Mouse (Mus musculus): ENCODE measurements at regions not wholly inside any gene's neighbourhood (a gene's known extent, or its start where the extent isn't known, plus 50 kb on each side); places are given as distances from the start of the nearest gene placed in this dataset.

DNA sequence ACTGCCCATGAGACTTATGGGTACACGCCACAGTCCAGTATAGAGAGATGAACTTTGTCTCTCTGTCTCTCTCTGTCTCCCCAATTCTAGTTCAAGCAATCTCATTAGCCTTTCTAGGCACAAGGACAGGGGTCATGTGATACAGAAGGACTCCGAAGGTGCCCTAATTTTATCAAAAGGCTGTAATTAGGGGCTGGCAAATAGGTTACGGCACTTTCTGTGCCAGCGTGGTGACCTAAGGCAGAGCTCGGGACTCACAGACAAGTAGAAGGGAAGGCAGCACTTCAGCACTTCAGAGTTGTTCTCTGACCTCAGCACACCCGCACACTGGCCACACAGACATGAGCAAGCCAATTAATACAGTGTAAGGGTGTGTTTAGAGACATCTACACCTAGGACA lies 119.2 kb upstream of the Haao start:
- DNase-seq (ENCODE audit: low spot score in 2 of 2), result no peak

DNA sequence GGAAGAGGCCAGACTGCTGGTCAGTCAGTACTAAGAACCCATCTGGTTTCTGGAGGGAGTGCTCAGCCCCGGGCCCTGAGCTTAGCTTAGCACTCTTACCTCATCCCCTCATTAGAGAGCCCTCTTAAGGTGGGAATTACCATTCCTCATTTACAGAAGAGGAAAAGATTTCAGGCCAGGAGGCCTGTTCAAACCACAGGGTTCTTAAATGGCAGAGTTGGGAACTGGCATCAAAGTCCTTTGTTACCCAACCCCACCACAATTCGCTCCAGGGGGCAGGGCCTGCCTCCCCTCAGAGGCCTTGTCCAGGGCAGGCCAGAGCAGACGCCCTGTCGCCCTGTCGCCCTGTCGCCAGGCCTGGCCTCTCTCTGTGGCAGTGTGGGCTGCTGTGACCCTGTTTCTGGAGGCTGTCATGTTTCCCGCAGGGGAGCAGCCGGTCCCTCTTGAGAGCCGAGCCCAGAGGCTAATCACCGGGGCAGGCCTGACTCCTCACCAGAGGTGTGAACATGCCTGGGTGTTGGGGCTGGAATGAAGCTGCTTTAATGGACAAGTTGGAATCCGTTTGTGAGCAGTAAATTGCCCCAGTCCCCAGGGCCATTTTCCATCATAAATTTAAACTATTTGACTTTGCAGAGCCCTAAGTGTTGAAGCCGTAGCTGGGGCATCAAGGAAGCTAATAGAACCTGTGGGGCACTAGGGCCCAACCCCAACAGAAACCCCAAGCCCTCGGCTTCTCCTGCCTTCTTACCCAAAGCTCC lies 116.9 kb upstream of the Haao start:
- no peak for DNase-seq (ENCODE audit: low spot score in 2 of 2)

GRCm38 (mm10) chr17:83963561-83963960 lies 115.8 kb upstream of the Haao start:
- no peak for DNase-seq (ENCODE audit: low spot score in 2 of 2)

DNA sequence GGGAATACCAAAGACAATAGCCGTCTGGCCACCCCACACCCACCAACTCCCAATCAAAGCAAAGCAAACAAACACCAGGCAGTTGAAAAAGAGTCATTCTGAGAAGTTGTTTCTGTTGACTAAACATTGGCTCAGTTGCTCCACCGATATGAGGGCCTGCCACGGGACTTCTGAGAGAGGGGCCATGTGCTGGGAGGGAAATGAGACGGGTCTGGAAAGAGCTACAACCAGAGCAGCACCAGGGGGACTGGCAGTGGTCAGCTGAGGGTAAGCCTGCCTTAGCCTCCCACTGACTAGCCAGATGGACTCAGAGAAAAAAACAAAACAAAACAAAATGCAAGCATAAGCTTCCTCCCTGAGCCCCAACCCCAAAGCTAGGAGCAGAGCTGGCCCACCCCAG lies 115.1 kb upstream of the Haao start:
- DNase-seq (ENCODE audit: low spot score in 2 of 2), result no peak

GRCm38 (mm10) chr17:83962126-83962525 lies 114.4 kb upstream of the Haao start:
- DNase-seq (ENCODE audit: low spot score in 2 of 2), result no peak

DNA sequence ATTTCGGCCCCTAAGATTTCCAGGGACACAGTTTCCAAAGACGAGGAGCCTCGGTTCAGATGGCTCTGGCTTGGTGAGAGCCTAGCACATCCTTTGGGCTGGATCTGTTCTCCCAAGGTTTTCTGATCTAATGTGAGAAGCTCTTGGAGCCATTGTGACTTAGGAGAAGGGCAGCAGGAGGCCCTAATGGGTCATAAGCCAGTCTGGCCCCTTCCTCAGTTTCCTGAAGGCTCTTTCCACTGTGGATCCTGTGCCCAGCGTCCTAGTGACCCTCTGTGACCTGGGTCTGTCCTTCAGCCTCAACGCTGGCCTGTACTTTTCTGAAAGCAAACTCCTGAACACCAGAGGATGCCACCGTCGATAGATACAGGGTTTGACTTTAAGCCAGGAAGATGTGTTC lies 113.1 kb upstream of the Haao start:
- no peak for DNase-seq (ENCODE audit: low spot score in 2 of 2)

GRCm38 (mm10) chr17:83960158-83960557 lies 112.4 kb upstream of the Haao start:
- no peak for DNase-seq (ENCODE audit: low spot score in 2 of 2)

DNA sequence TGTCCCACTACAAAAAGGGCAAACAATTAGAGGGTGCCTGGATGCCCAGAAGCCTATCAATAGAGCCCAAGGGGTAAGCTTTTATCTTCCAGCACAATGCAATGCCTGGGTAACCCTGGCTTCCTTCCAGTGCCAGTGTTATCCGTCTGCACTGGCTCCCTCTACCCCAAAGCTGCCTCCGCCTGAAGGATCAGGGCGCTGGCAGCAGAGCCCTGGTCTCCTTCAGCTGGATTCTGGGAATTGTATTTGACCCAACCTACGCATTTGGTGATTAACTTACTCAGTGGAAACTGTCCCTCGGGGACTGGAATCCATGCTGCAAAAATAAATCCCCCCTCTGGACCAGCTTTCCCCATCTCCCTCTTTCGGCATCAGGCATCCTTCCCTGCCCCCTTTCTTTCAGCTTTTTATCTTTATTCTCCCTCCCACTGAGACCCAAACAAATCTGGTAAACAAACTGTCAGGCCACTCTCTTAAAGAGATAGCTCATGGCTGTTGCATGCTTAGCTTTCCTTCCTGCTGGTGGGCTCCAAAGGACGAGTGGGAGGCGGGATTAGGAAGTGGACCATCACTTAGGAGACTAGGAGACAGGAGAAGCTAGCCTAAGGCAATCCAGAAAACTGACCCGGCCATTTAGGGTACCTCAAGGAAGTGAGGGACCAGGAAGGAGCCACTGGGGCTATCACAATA lies 111.5 kb upstream of the Haao start:
- no peak for DNase-seq (ENCODE audit: low spot score in 2 of 2)

DNA sequence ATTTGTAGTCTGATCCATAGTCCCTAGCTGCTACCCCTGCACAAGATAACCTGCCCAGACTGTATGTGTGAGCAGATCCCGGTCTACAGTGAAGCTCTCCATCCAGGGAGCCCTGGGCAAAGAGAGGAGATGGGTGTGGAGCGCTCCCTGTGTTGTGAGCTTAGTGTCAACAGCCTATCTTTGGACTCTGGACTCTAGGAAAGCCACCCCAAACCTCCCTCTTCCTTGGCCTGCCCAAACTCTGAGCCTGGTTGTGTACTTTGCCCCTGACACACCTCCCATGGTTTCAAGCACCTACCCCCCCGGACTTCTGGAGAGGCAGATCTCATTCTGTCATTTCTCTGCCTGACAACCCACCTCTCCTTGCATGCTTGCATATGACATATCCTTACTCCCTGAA lies 110.9 kb upstream of the Haao start:
- no peak for DNase-seq (ENCODE audit: low spot score in 2 of 2)

DNA sequence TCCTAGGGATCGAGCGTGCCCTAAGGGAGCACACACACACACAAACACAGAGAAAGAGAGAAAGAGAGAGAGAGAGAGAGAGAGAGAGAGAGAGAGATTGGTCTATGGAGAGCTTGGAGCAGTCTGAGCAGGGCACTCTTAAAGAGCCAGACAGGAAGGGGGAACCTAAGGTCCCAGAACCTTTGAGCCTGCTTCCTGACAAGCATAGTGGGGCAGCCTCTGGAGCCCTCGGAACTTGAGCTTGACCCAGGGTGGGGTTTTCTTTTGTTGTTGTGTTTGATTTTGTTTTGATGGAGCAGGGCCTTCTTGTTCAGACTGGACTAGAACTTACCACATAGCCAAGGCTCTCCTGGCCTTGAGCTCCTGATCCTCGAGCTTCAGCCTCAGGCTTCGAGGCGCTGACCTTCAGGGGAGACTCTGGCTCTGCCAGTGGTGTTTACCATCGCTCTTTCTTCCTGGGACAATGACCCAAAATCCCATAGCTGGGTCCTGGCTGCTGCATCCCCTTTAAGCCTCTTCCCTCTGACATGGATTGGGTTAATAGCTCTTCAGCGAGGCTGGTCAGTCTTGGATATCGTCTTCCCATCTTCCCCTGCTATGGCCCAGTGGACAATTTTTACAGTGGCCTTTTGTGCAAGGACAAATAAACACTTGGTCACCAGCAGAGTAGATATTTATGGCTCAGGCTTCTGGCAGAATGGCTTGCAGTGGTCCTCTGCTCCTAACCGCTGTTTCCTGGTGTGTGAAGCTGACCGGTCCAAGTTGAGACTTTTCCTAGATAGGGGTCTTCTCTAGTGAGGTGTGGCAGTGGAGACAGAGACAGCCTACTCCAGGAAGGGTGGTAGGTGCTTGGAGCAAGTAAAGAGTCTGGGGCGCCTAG lies 110.1 kb upstream of the Haao start:
- no peak for DNase-seq (ENCODE audit: low spot score in 2 of 2)

DNA sequence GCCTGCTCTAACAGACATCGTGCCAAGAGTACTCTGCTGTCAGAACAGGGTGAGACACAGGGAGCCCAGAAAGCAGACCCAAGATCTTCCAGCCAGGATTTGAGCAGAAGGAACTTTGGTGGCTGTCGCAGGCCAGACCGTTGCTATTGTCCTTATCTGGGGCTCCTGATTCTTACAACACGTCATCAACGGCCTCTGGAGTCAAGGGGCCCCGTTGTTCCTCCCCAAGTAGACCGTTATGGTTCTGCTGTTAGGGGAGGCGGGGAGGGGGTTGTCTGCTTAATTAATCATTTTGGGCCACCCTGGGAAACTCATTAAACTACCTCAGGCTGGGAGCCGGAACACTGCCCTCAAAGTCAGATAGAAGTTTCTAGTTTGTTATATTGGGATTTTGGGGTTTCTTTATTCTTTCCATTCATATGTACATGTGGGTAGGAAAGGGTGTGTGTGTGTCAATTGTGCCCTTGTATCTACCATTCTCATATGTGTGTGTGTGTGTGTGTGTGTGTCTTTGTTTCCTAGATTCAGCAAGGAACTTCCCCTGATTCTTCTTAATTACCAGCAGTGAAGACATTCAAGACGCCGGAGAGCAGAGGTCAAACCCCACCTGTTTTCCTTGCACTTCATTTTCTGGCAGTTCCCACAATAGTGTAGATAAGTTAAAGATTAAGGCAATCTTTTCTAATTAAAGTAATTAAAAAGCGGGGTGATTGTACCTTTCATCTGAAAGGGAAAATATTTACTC lies 109.2 kb upstream of the Haao start:
- no peak for DNase-seq (ENCODE audit: low spot score in 2 of 2)

- DNase-seq (ENCODE audit: low spot score in 2 of 2), result no peak
Observed at GRCm38 (mm10) chr17:83955978-83956377, 108.2 kb upstream of the Haao start.

DNA sequence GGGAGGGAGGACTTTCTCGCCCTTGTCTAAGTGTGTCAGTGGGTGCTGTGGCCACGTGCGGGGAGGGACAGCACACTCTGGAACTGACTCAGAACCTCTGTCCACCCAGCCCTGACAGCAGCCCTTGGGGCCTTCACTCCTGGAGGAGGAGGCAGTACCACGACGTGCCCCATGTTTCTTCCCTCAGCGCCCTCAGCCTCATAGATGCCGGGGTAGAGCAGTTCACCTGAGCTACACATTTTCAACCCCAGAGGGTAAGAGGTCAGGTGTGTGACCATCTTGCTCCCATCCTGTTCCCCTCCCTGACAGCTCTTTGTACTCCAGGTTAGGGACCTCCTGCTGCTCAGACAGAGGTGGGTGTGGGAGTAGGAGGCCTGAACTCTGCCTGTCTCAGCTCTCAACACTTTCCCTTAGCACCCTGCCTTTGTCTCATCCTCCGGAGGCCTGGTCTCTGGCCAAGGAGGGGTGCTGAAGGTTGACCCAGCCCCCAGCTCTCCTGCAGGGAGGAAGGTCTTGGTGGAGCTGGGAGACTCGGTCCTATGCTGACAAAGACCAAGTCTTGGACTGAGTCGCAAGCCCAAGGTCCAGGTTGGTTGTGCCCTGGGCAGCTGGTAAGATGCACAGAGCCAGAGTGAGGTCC lies 107.4 kb upstream of the Haao start:
- DNase-seq (ENCODE audit: low spot score in 2 of 2), result no peak

DNA sequence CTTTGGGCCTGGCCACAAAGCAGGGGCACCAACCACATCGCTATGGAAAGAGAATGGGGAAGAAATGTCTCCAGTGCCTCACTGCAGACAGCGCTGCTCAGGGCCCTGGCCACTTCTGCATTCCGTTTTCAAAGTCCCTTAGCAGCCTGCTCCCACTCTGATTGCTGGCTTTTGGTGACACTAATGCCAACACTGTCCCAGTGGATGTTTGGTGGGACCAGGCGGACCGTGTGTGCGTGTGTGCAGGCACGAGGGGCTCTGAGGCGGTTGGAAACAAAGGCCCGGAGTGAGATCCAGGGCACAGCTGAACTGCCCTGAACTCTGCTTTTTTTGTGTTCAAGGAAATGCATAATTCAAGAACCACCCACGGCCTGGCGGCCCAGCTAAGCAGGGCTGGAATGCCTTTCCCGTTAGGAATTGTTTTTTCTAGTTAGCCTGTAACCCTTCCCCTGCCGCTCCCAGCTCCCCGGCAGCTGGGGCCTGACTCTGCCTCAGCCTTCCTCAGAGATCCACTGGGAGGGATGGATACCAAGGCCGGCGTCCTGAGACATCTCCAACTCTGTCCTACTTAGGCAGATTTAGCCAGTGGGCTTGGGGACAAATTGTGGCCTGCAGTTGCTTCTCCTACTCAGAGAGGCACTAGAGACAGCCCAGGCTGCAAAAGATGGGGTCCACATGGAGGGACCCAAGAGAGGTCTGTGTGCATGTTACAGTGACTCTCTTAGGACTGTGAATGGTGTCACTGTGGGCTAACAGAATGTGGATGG lies 106.7 kb upstream of the Haao start:
- DNase-seq (ENCODE audit: low spot score in 2 of 2), result peak in 1 of 2 experiments; percentile 63

DNA sequence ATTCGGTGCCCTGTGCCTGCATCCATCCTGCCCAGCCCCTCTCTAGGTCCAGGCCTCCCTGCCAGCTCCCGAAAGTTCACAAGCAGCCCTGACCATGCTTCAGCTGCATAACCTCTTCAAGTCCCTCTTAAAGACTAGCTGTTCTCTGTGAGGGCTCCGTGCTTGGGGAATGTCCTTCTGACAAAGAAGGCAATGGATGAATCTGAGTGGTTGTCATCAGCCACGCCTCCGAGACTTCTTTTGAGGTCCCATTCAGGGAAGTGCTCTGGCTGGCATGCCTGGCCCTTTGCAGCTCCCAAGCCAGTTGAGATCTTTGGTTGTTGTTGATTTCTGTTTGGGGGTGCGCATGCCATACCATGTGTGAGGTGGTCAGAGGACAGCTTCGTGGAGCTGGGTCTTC lies 105.9 kb upstream of the Haao start:
- no peak for DNase-seq (ENCODE audit: low spot score in 2 of 2)

DNA sequence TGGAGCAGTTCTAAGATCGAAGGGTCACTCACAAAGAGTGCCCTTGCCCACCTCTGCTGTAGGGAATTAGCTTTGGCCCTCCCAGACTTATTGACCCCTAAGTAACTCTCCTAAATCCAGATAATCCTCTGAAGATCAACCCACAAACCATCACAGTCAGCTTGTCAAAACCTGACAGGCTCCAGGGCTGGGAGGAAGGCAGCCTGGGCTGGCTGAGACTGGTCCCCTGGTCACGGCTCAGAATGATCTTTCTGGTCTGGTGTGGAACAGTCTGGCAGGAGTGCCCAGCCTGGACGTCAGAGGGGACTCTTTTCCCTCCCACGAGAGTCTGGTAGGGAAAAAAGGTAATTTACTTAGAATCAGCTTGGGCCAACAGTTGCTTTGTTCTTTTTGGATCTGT lies 99.0 kb upstream of the Haao start:
- DNase-seq (ENCODE audit: low spot score in 2 of 2), result no peak

DNA sequence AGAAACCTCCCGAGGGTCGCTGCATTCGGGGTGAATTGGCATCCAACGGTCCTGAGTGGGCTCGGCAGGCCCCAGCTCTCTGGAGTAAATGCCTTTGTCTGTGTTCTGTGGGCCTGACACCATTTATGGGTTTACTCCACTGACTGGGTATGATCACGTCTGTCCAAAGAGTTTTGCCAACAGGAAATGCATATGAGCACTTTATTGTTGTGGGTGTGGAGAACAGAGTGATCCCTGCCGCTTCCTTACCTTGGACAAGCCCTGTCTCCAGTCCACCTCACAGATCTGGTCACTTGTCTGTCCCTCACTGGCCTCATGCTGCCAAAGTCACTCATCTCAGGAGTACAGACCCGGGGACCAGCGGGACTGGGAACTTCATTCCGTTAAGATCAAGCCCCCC lies 91.6 kb upstream of the Haao start:
- DNase-seq (ENCODE audit: low spot score in 2 of 2), result no peak

GRCm38 (mm10) chr17:83938671-83939244 lies 91.0 kb upstream of the Haao start:
- DNase-seq (ENCODE audit: low spot score in 2 of 2), result peak in 1 of 2 experiments; percentile 67

GRCm38 (mm10) chr17:83937576-83937975 lies 89.8 kb upstream of the Haao start:
- peak in 1 of 2 experiments; percentile 54 for DNase-seq (ENCODE audit: low spot score in 2 of 2)

DNA sequence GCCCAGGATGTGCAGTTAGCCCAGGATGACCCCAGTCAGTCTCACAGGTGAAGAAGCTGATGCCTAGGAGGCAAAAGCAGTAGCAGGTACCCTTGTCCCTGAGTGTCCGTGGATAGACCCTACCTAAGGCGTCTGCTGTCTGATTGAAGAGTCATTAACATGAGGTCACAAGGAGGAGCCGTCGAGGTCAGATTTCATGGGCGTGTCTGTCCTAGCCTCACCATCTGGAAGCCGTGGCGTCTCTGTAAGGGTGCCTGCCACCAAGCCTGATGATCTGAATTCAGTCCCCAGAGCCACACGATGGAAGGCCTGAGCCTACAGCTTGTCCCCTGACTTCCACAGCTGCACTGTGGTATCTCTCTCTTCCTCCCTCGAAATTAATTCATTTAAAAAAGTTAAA lies 88.9 kb upstream of the Haao start:
- no peak for DNase-seq (ENCODE audit: low spot score in 2 of 2)

Measured in urinary bladder, postnatal 4 days (tissue).